Mouse (Mus musculus) forebrain, embryonic 16.5 days (tissue): ENCODE measurements around the gene Usf3. TPM values are rescaled to one million over a fixed set of nuclear protein-coding genes. Genes with fewer than 3 reads are reported as not detected.

Experiments used
- ATAC-seq: fragments of 200-750 bp; cut with Nextera tagmentation; 2 replicates; pipeline ENCODE4 v1.8.0; 2017; ENCODE audit warnings: mild to moderate bottlenecking, moderate library complexity
- H3K27ac ChIP-seq: fragments of 300-500 bp; sonication (generic); 2 replicates; pipeline ENCODE4 v1.5.1; 2014; ENCODE audit warnings: low read length, control low read depth
- H3K27me3 ChIP-seq: fragments of 300-500 bp; sonication (generic); replicated peaks from 2 replicates; pipeline ENCODE4 v1.6.1; 2014; ENCODE audit warnings: low read length; ENCODE audit not compliant: control insufficient read depth, insufficient read depth
- H3K36me3 ChIP-seq: fragments of 300-500 bp; sonication (generic); 2 replicates; pipeline ENCODE4 v1.6.1; 2014; ENCODE audit not compliant: control insufficient read depth, insufficient read depth
- H3K4me1 ChIP-seq: fragments of 300-500 bp; sonication (generic); replicated peaks from 2 replicates; pipeline ENCODE4 v1.6.1; 2014; ENCODE audit warnings: low read length; ENCODE audit not compliant: control insufficient read depth, insufficient read depth
- H3K4me2 ChIP-seq: fragments of 300-500 bp; sonication (generic); 2 replicates; pipeline ENCODE4 v1.6.1; 2014; ENCODE audit warnings: mild to moderate bottlenecking, low read length, control low read depth
- H3K4me3 ChIP-seq: fragments of 300-500 bp; sonication (generic); replicated peaks from 2 replicates; pipeline ENCODE4 v1.5.1; 2014; ENCODE audit warnings: mild to moderate bottlenecking, low read length, control low read depth
- H3K9ac ChIP-seq: fragments of 300-500 bp; sonication (generic); replicated peaks from 2 replicates; pipeline ENCODE4 v1.6.1; 2014; ENCODE audit warnings: low read depth, low read length, control low read depth
- H3K9me3 ChIP-seq: fragments of 300-500 bp; sonication (generic); 2 replicates; pipeline ENCODE4 v1.6.1; 2016; ENCODE audit warnings: low read length; ENCODE audit not compliant: control insufficient read depth
- WGBS: fragments of 180-500 bp; shearing (Covaris S2); extraction: QIAGEN DNeasy Blood & Tissue Kit; methylation state at CpG from one replicate; pipeline ENCODE4 v1.1.7; 2014; 5-methylcytosine and 5-hydroxymethylcytosine counted together
- polyA plus RNA-seq: library from polyadenylated mRNA; unstranded; fragments of >200 nt; fragmentation: Nextera tagmentation; extraction: Ambion mirVana; gene quantifications from 2 replicates; pipeline ENCODE4 v1.2.1, GENCODE M21; 2015

The Usf3 gene
- polyA plus RNA-seq, 1 experiment from 2014 or later: 3.3 TPM

DNA sequence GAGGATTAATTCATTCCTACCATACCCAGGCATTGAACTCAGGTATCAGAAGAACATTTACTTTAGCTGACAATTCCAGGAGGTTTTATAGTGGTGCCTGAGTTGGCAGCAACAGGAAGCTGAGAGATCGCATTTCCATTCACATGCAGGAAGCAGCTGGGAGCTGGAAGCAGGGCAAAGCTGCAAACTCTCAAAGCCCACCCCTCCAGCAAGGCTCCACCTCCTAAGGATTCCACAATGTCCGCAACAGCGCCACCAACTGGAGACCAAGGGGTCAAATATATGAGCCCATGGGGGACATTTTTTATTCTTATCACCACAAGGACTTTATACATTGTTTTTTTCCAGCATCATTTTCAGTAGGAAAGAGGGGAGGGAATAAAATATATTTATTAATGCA is 15.7 kb downstream of the Usf3 start:
- H3K9me3 ChIP-seq: no peaks in the 10 kb centered on the region
- no peaks in the 10 kb centered on the region for H3K27me3 ChIP-seq
- no peak overlapping the region for H3K4me2 ChIP-seq
- H3K9ac ChIP-seq: no peak overlapping the region
- H3K36me3 ChIP-seq: no peaks in the 10 kb centered on the region
- ATAC-seq: no peak
- H3K27ac ChIP-seq: no peak overlapping the region
- WGBS: 91% methylated on average over 3 of the region's 3 CpGs
- H3K4me1 ChIP-seq: no peaks in the 10 kb centered on the region
- no peak overlapping the region for H3K4me3 ChIP-seq

GRCm38 (mm10) chr16:44190032-44190431 is 17.0 kb downstream of the Usf3 start:
- Histone ChIP-seq H3K4me2 (no peak overlapping the region), H3K27ac (no peak overlapping the region), H3K4me3 (no peak overlapping the region), H3K9me3 (no peaks in the 10 kb centered on the region), H3K27me3 (no peaks in the 10 kb centered on the region), H3K4me1 (no peaks in the 10 kb centered on the region), H3K9ac (no peak overlapping the region), H3K36me3 (no peaks in the 10 kb centered on the region)
- no peak for ATAC-seq
- 92% methylated on average over 6 of the region's 6 CpGs for WGBS

DNA sequence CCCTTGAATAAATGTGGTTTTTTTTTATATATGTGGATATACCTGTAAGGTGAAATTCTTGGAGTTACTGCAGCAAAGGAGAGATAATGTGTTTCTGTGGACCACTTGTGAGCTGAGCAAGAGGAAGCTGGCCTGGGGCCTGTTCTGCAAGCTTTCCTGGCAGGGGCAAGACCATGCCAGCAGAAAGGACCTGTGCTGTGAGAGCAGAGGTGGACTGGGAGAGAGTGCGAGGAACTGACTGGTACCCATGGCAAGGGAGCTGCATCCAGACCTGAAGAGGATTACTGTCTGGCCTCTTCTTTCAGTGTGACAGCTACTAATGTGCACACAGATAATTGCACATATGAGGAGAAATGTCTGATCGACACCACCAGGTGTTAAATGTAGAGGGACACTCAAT is 17.9 kb downstream of the Usf3 start:
- ATAC-seq: no peak
- H3K36me3 ChIP-seq: no peaks in the 10 kb centered on the region
- no peak overlapping the region for H3K9ac ChIP-seq
- no peak overlapping the region for H3K4me3 ChIP-seq
- no peak overlapping the region for H3K4me2 ChIP-seq
- whole genome bisulfite sequencing: 89% methylated on average over 2 of the region's 2 CpGs
- H3K27ac ChIP-seq: no peak overlapping the region
- no peaks in the 10 kb centered on the region for H3K27me3 ChIP-seq
- H3K9me3 ChIP-seq: no peaks in the 10 kb centered on the region
- no peaks in the 10 kb centered on the region for H3K4me1 ChIP-seq

- 93% methylated on average over 14 of the region's 14 CpGs for WGBS
Measured at GRCm38 (mm10) chr16:44199066-44199703, 26.1 kb downstream of the Usf3 start.

GRCm38 (mm10) chr16:44200146-44200545 is 27.1 kb downstream of the Usf3 start:
- WGBS: 96% methylated on average over 4 of the region's 4 CpGs

More at GRCm38 (mm10) chr16:44199066-44199703, 26.1 kb downstream of the Usf3 start:
- H3K4me3 ChIP-seq: no peak overlapping the region
- ATAC-seq: no peak
- no peaks in the 10 kb centered on the region for H3K4me1 ChIP-seq
- H3K27me3 ChIP-seq: no peaks in the 10 kb centered on the region
- peaks cover 8% of the 10 kb centered on the region; the same call in 1 of the 2 replicates for H3K36me3 ChIP-seq
- no peak overlapping the region for H3K4me2 ChIP-seq
- H3K9ac ChIP-seq: no peak overlapping the region
- no peaks in the 10 kb centered on the region for H3K9me3 ChIP-seq
- H3K27ac ChIP-seq: no peak overlapping the region

DNA sequence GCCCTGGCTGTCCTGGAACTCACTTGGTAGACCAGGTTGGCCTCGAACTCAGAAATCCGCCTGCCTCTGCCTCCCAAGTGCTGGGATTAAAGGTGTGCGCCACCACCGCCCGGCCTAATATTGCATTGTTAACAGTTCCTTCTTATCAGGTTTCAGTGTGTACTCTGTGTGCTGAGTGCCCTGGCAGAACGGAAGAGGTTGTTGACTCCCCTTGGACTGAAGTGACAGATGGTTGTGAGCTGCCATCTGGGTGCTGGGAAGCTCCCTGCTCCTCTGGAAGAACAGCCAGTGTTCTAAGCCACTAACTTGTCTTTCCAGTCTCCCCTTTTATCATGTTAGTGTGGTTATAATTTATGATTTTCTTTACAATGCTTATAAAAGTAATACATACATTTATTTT is 31.3 kb downstream of the Usf3 start:
- no peak overlapping the region for H3K4me3 ChIP-seq
- H3K4me1 ChIP-seq: no peaks in the 10 kb centered on the region
- H3K27ac ChIP-seq: no peak overlapping the region
- H3K4me2 ChIP-seq: no peak overlapping the region
- H3K9ac ChIP-seq: no peak overlapping the region
- H3K27me3 ChIP-seq: no peaks in the 10 kb centered on the region
- no peaks in the 10 kb centered on the region for H3K9me3 ChIP-seq
- ATAC-seq: peak; percentile 58; the same call in 1 of the 2 replicates
- peaks cover 11% of the 10 kb centered on the region; the same call in 1 of the 2 replicates for H3K36me3 ChIP-seq
- 83% methylated on average over 6 of the region's 6 CpGs for WGBS

More at GRCm38 (mm10) chr16:44200146-44200545, 27.1 kb downstream of the Usf3 start:
- H3K27me3 ChIP-seq: no peaks in the 10 kb centered on the region
- no peak overlapping the region for H3K4me2 ChIP-seq
- peaks cover 8% of the 10 kb centered on the region; the same call in 1 of the 2 replicates for H3K36me3 ChIP-seq
- H3K27ac ChIP-seq: no peak overlapping the region
- no peaks in the 10 kb centered on the region for H3K9me3 ChIP-seq
- H3K4me1 ChIP-seq: no peaks in the 10 kb centered on the region
- no peak overlapping the region for H3K4me3 ChIP-seq
- no peak for ATAC-seq
- H3K9ac ChIP-seq: no peak overlapping the region

- ATAC-seq: no peak
- no peak overlapping the region for H3K4me3 ChIP-seq
- peaks cover 11% of the 10 kb centered on the region; the same call in 1 of the 2 replicates for H3K36me3 ChIP-seq
- no peaks in the 10 kb centered on the region for H3K9me3 ChIP-seq
- H3K27ac ChIP-seq: no peak overlapping the region
- H3K9ac ChIP-seq: no peak overlapping the region
- H3K4me2 ChIP-seq: no peak overlapping the region
- H3K4me1 ChIP-seq: no peaks in the 10 kb centered on the region
- no peaks in the 10 kb centered on the region for H3K27me3 ChIP-seq
- WGBS: 87% methylated on average over 8 of the region's 8 CpGs
Measured at GRCm38 (mm10) chr16:44205973-44206372, 32.9 kb downstream of the Usf3 start.

DNA sequence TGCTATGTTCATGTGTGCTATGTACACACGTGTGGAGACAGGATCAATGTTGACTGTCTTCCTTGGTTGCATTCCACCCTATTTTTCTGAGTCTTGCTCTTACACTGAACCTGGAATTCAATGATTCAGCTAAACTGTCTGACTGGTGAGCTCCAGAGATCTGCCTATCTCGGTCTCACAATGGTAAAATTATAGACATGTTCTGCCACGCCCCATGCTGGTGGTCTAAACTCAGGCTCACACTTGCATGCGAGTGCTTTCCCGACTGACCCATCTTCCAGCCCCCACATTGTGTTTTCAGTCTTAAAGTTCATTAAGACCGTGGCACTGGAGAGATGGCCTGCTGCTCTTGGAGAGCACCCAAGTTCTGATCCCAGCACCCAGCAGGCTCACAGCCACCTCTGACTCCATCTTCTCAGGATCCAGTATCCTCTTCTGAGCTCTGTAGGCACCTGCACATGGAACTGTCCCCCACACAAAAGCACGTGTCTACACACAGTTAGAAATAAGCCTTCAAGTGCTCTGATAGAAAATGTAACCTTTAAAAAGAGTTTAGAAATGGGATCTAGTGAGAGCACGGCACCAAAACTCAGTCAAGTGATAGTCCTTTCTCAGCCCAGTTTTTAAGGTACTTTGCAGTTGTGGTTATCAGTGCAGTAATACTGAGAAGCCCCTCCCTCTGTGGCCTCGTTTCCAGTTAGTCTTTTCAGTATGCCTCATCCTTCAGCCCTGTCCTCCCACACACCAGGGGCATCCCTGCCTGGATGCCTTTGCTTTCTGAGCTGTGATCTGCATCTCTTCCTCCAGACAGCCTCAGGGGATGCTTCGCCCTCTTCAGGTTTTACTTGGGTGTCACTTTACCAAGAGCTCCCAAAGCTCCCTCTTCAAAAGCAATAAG is 37.4 kb downstream of the Usf3 start:
- Histone ChIP-seq H3K9ac (no peak overlapping the region), H3K4me1 (no peaks in the 10 kb centered on the region), H3K27ac (no peak overlapping the region), H3K36me3 (peaks cover 6% of the 10 kb centered on the region; the same call in 1 of the 2 replicates), H3K27me3 (no peaks in the 10 kb centered on the region), H3K9me3 (no peaks in the 10 kb centered on the region), H3K4me2 (no peak overlapping the region), H3K4me3 (no peak overlapping the region)
- WGBS: 82% methylated on average over 10 of the region's 10 CpGs
- ATAC-seq: no peak

DNA sequence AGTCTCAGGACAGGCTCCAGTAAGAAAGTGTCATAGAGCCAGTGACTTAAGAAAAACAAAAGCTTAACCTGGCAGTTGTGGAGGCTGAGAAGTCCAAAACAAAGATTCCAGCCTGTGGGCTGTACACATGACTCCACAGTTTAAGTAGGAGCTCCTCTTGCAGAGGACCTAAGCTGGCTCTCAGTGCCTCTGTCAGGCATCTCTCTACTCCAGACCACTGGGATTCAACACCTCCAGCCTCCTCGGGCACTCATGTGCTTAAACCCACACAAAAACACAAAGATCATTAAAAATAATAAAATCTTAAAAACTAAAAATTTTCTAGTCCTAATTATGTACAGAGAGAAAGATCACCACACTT is 38.0 kb downstream of the Usf3 start:
- Histone ChIP-seq H3K4me3 (no peak overlapping the region), H3K27me3 (no peaks in the 10 kb centered on the region), H3K9ac (no peak overlapping the region), H3K4me1 (no peaks in the 10 kb centered on the region), H3K9me3 (no peaks in the 10 kb centered on the region), H3K27ac (no peak overlapping the region), H3K36me3 (peaks cover 4% of the 10 kb centered on the region; the same call in 1 of the 2 replicates), H3K4me2 (no peak overlapping the region)
- WGBS: 93% methylated on average over 1 of the region's 1 CpGs
- ATAC-seq: no peak
